Mouse (Mus musculus) neural tube, embryonic 10.5 days (tissue): ENCODE data around the gene Syne1.

Source experiments
- DNase-seq: peaks from one replicate; pipeline ENCODE4 v3.0.0-alpha.2; 2017; ENCODE audit warnings: low spot score; ENCODE audit errors: extremely low spot score

The Syne1 gene

GRCm38 (mm10) chr10:5068676-5069265, 482.5 kb downstream of the Syne1 start, which contains the start of gene Gm10097:
TSS of gene Gm10097 (plus strand) at chr10:5069192.
- DNase-seq = no peak

GRCm38 (mm10) chr10:5067113-5067512, 484.2 kb downstream of the Syne1 start:
- DNase-seq = no peak

- no peak for DNase-seq
Observed at GRCm38 (mm10) chr10:5059983-5060382, 491.3 kb downstream of the Syne1 start.

GRCm38 (mm10) chr10:5058876-5059275, 492.4 kb downstream of the Syne1 start:
- DNase-seq = no peak

- no peak for DNase-seq
Observed at GRCm38 (mm10) chr10:5057661-5058060, 493.6 kb downstream of the Syne1 start.

GRCm38 (mm10) chr10:5056940-5057339, 494.3 kb downstream of the Syne1 start:
- no peak for DNase-seq

GRCm38 (mm10) chr10:5056243-5056735, 495.0 kb downstream of the Syne1 start:
- no peak for DNase-seq

GRCm38 (mm10) chr10:5045671-5046070, 505.6 kb downstream of the Syne1 start:
- DNase-seq = no peak

GRCm38 (mm10) chr10:5045213-5045612, 506.1 kb downstream of the Syne1 start:
- DNase-seq = no peak

GRCm38 (mm10) chr10:5044481-5044880, 506.8 kb downstream of the Syne1 start:
- no peak for DNase-seq

GRCm38 (mm10) chr10:5041254-5041653, 510.0 kb downstream of the Syne1 start:
- no peak for DNase-seq

- DNase-seq = no peak
Observed at GRCm38 (mm10) chr10:5032192-5033048, 518.9 kb downstream of the Syne1 start.

- DNase-seq = no peak
Observed at GRCm38 (mm10) chr10:5029883-5030282, 521.4 kb downstream of the Syne1 start.

- DNase-seq = no peak
Observed at GRCm38 (mm10) chr10:5029161-5029560, 522.1 kb downstream of the Syne1 start.

GRCm38 (mm10) chr10:5028301-5028700, 523.0 kb downstream of the Syne1 start:
- DNase-seq = no peak

GRCm38 (mm10) chr10:5027208-5027607, 524.1 kb downstream of the Syne1 start:
- no peak for DNase-seq

- DNase-seq = no peak
Observed at GRCm38 (mm10) chr10:5025906-5026305, 525.4 kb downstream of the Syne1 start.

GRCm38 (mm10) chr10:5017148-5017547, 534.1 kb downstream of the Syne1 start:
- no peak for DNase-seq

- no peak for DNase-seq
Observed at GRCm38 (mm10) chr10:5014976-5015375, 536.3 kb downstream of the Syne1 start.

- no peak for DNase-seq
Observed at GRCm38 (mm10) chr10:5012004-5012403, 539.3 kb downstream of the Syne1 start.

- DNase-seq = no peak
Observed at GRCm38 (mm10) chr10:5008795-5009366, 542.4 kb downstream of the Syne1 start.

- no peak for DNase-seq
Observed at GRCm38 (mm10) chr10:4996592-4996991, 554.7 kb downstream of the Syne1 start.
